Mouse (Mus musculus) spleen, adult 2 months (tissue): ENCODE measurements around the gene Gpr61.

ENCODE experiments used
- CTCF ChIP-seq: fragments of 200-500 bp; IDR thresholded peaks from 2 replicates; pipeline ENCODE4 v1.5.1; 2011; ENCODE audit warnings: mild to moderate bottlenecking, inconsistent platforms; ENCODE audit not compliant: insufficient read depth, insufficient read length, insufficient replicate concordance; ENCODE audit errors: extremely low read depth
- POLR2A ChIP-seq: fragments of 200-500 bp; IDR thresholded peaks from 2 replicates; pipeline ENCODE4 v1.6.1; 2011; ENCODE audit warnings: low read depth, low read length, inconsistent platforms

DNA sequence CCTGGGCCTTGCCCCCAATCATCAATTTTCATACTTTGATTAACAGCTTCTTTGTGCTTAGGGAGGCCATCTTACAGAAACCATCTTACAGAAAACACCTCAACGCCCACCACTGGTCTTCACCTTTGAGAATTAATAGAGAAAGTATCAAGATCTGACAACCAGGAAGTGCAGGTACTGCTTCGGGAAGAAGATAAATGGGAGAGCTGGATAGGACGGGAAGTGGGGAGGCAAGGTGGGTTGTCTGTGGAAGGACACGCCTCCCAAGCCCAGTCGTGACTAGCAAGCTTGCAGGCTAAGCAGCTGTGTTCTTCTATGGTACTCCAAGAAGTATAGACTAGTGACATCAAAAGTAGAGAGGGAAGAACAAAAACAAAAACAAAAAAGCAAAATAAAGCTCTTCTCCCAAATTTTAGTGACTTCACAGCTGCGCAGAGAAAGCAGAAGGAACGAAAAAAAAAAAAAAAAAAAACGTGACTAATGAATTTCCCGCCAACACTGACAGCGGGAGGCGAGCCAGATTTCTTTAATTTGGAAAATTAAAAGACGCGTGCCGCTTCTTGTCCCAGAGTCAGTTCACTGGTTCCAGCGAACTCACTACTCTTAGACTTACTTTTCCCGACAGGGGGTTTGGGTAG, 30.9 kb upstream of the Gpr61 start:
- TF ChIP-seq POLR2A (no peak), CTCF (no peak)
